Mouse (Mus musculus): Measurements from ENCODE around the gene Atp6v0c. TPM values are rescaled to one million over a fixed set of nuclear protein-coding genes. Genes with fewer than 3 reads are reported as not detected.
"Not testable (repeated sequence)": the region's sequence is repeated elsewhere in the genome, so short reads cannot be mapped to it uniquely, and the experiment has no call there.

The Atp6v0c gene
- total RNA-seq, 2 experiments from 2014 or later, result 225 to 246 TPM

- intact Hi-C loops (cut with DNase I); DNase-seq (ENCODE audit: low spot score): not testable (repeated sequence)
Observed at GRCm38 (mm10) chr17:24132919-24133318, 36.6 kb downstream of the Atp6v0c start.

GRCm38 (mm10) chr17:24131570-24131969 is 37.9 kb downstream of the Atp6v0c start:
- intact Hi-C loops (cut with DNase I), result no loop called here
- DNase-seq (ENCODE audit: low spot score), result no peak

GRCm38 (mm10) chr17:24129246-24129645 is 40.3 kb downstream of the Atp6v0c start:
- DNase-seq (ENCODE audit: low spot score); intact Hi-C loops (cut with DNase I): not testable (repeated sequence)

GRCm38 (mm10) chr17:24127592-24127991 is 41.9 kb downstream of the Atp6v0c start:
- intact Hi-C loops (cut with DNase I), result no loop called here
- DNase-seq (ENCODE audit: low spot score), result no peak

GRCm38 (mm10) chr17:24126801-24127200 is 42.7 kb downstream of the Atp6v0c start:
- no peak for DNase-seq (ENCODE audit: low spot score)
- intact Hi-C loops (cut with DNase I), result no loop called here

GRCm38 (mm10) chr17:24119446-24119845 is 50.1 kb downstream of the Atp6v0c start:
- DNase-seq (ENCODE audit: low spot score), result no peak
- intact Hi-C loops (cut with DNase I), result no loop called here

Other genes with a start within 250 kb of the Atp6v0c start
- gene Sbp, start 228.0 kb downstream of the Atp6v0c start, total RNA-seq (2021), result not detected
- gene Sbpl, start 214.4 kb downstream of the Atp6v0c start, total RNA-seq (2021), result not detected
- not detected for gene Prss30, start 189.1 kb downstream of the Atp6v0c start, total RNA-seq (2021)
- gene Prss22, start 171.6 kb downstream of the Atp6v0c start, total RNA-seq (2021), result not detected
- gene Prss27, start 131.6 kb downstream of the Atp6v0c start, total RNA-seq (2021), result not detected
- 10 to 100 TPM; 10.2 to 11.2 TPM for gene Kctd5, start 96.2 kb downstream of the Atp6v0c start, total RNA-seq (2021)
- gene Pdpk1, start 18.8 kb downstream of the Atp6v0c start, total RNA-seq (2021), result 10 to 100 TPM; 45.0 to 46.1 TPM
- gene Amdhd2, start 5.9 kb downstream of the Atp6v0c start, total RNA-seq (2021), result 1 to 10 TPM; 9.1 to 9.6 TPM
- 1 to 10 TPM; 8.3 to 9.4 TPM for gene Tbc1d24, start 35.9 kb upstream of the Atp6v0c start, total RNA-seq (2021)
- gene Ntn3, start 39.8 kb upstream of the Atp6v0c start, total RNA-seq (2021), result under 1 TPM; 0.64 to 0.73 TPM
- gene Tedc2, start 51.1 kb upstream of the Atp6v0c start, total RNA-seq (2021), result 1 to 10 TPM; 1.7 to 2.2 TPM
- gene Ccnf, start 81.8 kb upstream of the Atp6v0c start, total RNA-seq (2021), result 1 to 10 TPM; 1.1 to 1.2 TPM
- gene Abca17, start 181.4 kb upstream of the Atp6v0c start, total RNA-seq (2021), result not detected
- 10 to 100 TPM; 12.8 to 13.1 TPM for gene Abca3, start 182.2 kb upstream of the Atp6v0c start, total RNA-seq (2021)
- gene Rnps1, start 244.9 kb upstream of the Atp6v0c start, total RNA-seq (2021), result 10 to 100 TPM; 60.3 to 60.5 TPM

All from heart, postnatal 25 days (tissue).